Mouse (Mus musculus) hindbrain, embryonic 11.5 days (tissue): ENCODE data around the gene Olfr152. TPM values are rescaled to one million over a fixed set of nuclear protein-coding genes. Genes with fewer than 3 reads are reported as not detected.

Source experiments
- polyA plus RNA-seq: library from polyadenylated mRNA; unstranded; fragments of >200 nt; fragmentation: Nextera tagmentation; extraction: Ambion mirVana; gene quantifications from 2 replicates; pipeline ENCODE4 v1.2.1, GENCODE M21; 2014

Olfr152 gene
- polyA plus RNA-seq, 1 experiment from 2014 or later: not detected

Other genes starting within 250 kb of the Olfr152 start
- gene Olfr153, start 247.7 kb upstream of the Olfr152 start, polyA plus RNA-seq: not detected in 2 replicates
- gene Olfr1128, start 233.9 kb upstream of the Olfr152 start, polyA plus RNA-seq: not detected in 2 replicates
- gene Olfr1129, start 205.6 kb upstream of the Olfr152 start, polyA plus RNA-seq: not detected in 2 replicates
- gene Olfr1130, start 173.3 kb upstream of the Olfr152 start, polyA plus RNA-seq: not detected in 2 replicates
- gene Olfr1131, start 152.4 kb upstream of the Olfr152 start, polyA plus RNA-seq: not detected in 2 replicates
- not detected in 2 replicates for gene Olfr1132, start 141.9 kb upstream of the Olfr152 start, polyA plus RNA-seq
- gene Olfr1133, start 132.1 kb upstream of the Olfr152 start, polyA plus RNA-seq: not detected in 2 replicates
- gene Olfr1134, start 121.0 kb upstream of the Olfr152 start, polyA plus RNA-seq: not detected in 2 replicates
- not detected in 2 replicates for gene Olfr1135, start 105.8 kb upstream of the Olfr152 start, polyA plus RNA-seq
- gene Olfr1136, start 85.5 kb upstream of the Olfr152 start, polyA plus RNA-seq: not detected in 2 replicates
- gene Olfr1137, start 66.3 kb upstream of the Olfr152 start, polyA plus RNA-seq: not detected in 2 replicates
- gene Olfr1138, start 39.5 kb upstream of the Olfr152 start, polyA plus RNA-seq: not detected in 2 replicates
- not detected in 2 replicates for gene Olfr1140, start 35.7 kb upstream of the Olfr152 start, polyA plus RNA-seq
- not detected in 2 replicates for gene Olfr1141, start 25.5 kb upstream of the Olfr152 start, polyA plus RNA-seq
- not detected in 2 replicates for gene Olfr1143, start 21.1 kb downstream of the Olfr152 start, polyA plus RNA-seq
- gene Olfr1145, start 30.3 kb downstream of the Olfr152 start, polyA plus RNA-seq: not detected in 2 replicates
- gene Olfr1148, start 51.0 kb downstream of the Olfr152 start, polyA plus RNA-seq: not detected in 2 replicates
- not detected in 2 replicates for gene Olfr1150-ps1, start 64.5 kb downstream of the Olfr152 start, polyA plus RNA-seq
- not detected in 2 replicates for gene Olfr1151, start 76.4 kb downstream of the Olfr152 start, polyA plus RNA-seq
- 0.03 TPM in 2 replicates for gene Olfr1152, start 87.0 kb downstream of the Olfr152 start, polyA plus RNA-seq
- not detected in 2 replicates for gene Olfr1153, start 115.5 kb downstream of the Olfr152 start, polyA plus RNA-seq
- not detected in 2 replicates for gene Olfr1154, start 125.7 kb downstream of the Olfr152 start, polyA plus RNA-seq
- not detected in 2 replicates for gene Olfr1155, start 165.7 kb downstream of the Olfr152 start, polyA plus RNA-seq
- not detected in 2 replicates for gene Olfr1156, start 173.6 kb downstream of the Olfr152 start, polyA plus RNA-seq
- not detected in 2 replicates for gene Olfr1157, start 188.8 kb downstream of the Olfr152 start, polyA plus RNA-seq
- gene Olfr74, start 195.2 kb downstream of the Olfr152 start, polyA plus RNA-seq: not detected in 2 replicates
- not detected in 2 replicates for gene Olfr1158, start 210.6 kb downstream of the Olfr152 start, polyA plus RNA-seq
- not detected in 2 replicates for gene Olfr1160, start 228.8 kb downstream of the Olfr152 start, polyA plus RNA-seq
- gene Olfr1161, start 243.3 kb downstream of the Olfr152 start, polyA plus RNA-seq: not detected in 2 replicates